Mouse (Mus musculus) kidney, adult 2 months (tissue): Measurements from ENCODE around the gene Wnk4. TPM values are rescaled to one million over a fixed set of nuclear protein-coding genes. Genes with fewer than 3 reads are reported as not detected.
A peak's percentile ranks its signal among the peaks of the same experiment; 100 is the strongest.

Experiments
- DNase-seq: peaks from one replicate; pipeline ENCODE4 v3.0.0; 2021
- H3K27ac ChIP-seq: fragments of 200-500 bp; 2 replicates; pipeline ENCODE4 v1.5.1; 2012; ENCODE audit warnings: low read depth, low read length, control low read depth, inconsistent platforms; ENCODE audit not compliant: insufficient read depth
- H3K27me3 ChIP-seq: fragments of 200-500 bp; replicated peaks from 2 replicates; pipeline ENCODE4 v1.6.1; 2012; ENCODE audit warnings: mild to moderate bottlenecking, moderate library complexity, low read length, inconsistent platforms; ENCODE audit not compliant: control insufficient read depth, insufficient read depth
- H3K36me3 ChIP-seq: fragments of 200-500 bp; 2 replicates; pipeline ENCODE4 v1.6.1; 2012; ENCODE audit warnings: mild to moderate bottlenecking, moderate library complexity, low read length, inconsistent platforms; ENCODE audit not compliant: control insufficient read depth, insufficient read depth
- H3K4me1 ChIP-seq: fragments of 200-500 bp; 2 replicates; pipeline ENCODE4 v1.6.1; 2011; ENCODE audit warnings: low read length; ENCODE audit not compliant: control insufficient read depth, insufficient read depth
- H3K4me3 ChIP-seq: fragments of 200-500 bp; 2 replicates; pipeline ENCODE4 v1.5.1; 2011; ENCODE audit warnings: mild to moderate bottlenecking, low read depth, low read length, control low read depth; ENCODE audit not compliant: insufficient read depth
- CTCF ChIP-seq: fragments of 200-500 bp; conservative IDR thresholded peaks from 2 replicates; pipeline ENCODE4 v1.5.1; 2011; ENCODE audit warnings: low read depth, mild to moderate bottlenecking, control low read depth, low read length, moderate library complexity, mixed read lengths; ENCODE audit not compliant: insufficient read depth, insufficient read length
- POLR2A ChIP-seq: fragments of 200-500 bp; IDR thresholded peaks from one replicate; pipeline ENCODE4 v1.6.1; 2011; ENCODE audit warnings: low read depth, low read length, control low read depth
- WGBS: fragments of 180-500 bp; shearing (Covaris S2); methylation state at CpG from one replicate; pipeline ENCODE4 v1.1.7; 2018; 5-methylcytosine and 5-hydroxymethylcytosine counted together
- polyA plus RNA-seq: library from polyadenylated mRNA; depleted of rRNA; stranded (reverse); fragments of >200 nt; gene quantifications from 2 replicates; pipeline ENCODE4 v1.2.3, GENCODE M21; 2012

Wnk4 gene
- polyA plus RNA-seq, 1 experiment, result 160 TPM

DNA sequence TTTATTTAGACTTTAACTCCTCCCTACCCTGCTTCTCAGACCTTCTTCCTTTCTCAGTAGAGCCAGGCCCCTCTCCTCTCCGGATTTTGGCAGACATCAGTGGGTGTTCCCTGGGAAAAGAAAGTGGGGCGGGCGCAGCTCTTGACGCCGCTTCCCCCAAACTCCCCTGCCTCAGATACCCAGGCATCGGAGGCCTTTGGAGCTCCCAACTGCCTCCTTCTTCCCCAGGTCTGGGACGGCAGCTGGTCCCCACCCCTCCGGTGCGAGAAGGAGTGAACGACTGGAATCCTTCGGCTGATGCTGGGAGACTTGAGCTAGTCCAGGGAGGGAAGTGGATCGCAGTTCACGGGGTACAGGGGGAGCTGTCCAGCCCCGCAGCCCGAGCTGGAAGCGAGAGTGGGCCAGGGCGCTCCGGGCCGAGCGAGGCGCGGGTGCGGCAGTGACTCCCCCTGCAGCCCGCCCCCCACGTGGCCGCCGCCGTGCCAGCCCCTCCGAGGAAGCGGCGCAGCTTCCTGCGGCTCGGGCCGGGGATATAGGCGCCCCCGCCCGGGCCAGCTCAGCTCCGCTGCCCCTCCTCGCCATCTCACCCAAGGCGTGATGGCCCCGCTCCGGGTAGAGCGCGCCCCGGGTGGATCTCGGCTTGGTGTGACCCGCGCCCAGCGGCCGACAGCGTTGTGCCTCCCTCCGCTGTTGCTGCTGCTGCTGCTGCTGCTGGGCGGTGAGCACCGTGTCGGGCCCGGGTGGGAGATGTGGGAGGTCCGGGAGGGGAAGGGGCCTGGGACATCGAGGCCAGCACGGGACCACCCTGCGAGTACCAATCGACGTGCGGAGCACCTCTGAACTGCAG lies 14.3 kb upstream of the Wnk4 start, which contains the start of gene Ramp2:
Gene Ramp2 (plus strand): TSS at position 174 of the 847 bp plus-strand sequence.
- Histone ChIP-seq H3K27me3 (no peaks in the 10 kb centered on the region), H3K4me3 (peak within 1 kb of the TSS; percentile 55), H3K4me1 (peaks cover 12% of the 10 kb centered on the region; the same call in 1 of the 2 replicates), H3K27ac (peak within 1 kb of the TSS; percentile 63), H3K36me3 (no peaks in the 10 kb centered on the region)
- no peak for TF ChIP-seq CTCF
- no peak for TF ChIP-seq POLR2A
- DNase-seq, result peak; percentile 70
- 4% methylated on average over 63 of the region's 63 CpGs for WGBS

DNA sequence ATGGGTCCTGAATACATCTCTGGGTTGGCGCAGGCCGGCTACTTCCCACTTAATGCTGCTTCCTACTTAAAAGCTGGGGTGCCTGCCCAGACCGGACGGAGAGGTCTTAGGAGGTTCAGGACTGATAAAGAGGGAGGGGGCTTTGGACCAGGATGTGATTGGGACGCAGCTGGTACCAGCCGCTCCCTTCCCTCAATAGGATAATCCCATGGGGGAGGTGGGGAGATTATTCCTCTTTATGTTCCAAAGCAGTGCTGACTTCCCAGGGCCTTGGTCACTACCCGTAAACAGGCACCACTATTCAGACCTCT lies 13.7 kb upstream of the Wnk4 start:
- Histone ChIP-seq H3K36me3 (no peaks in the 10 kb centered on the region), H3K4me1 (peaks cover 16% of the 10 kb centered on the region; the same call in 1 of the 2 replicates), H3K4me3 (peak overlapping the region; percentile 55), H3K27me3 (no peaks in the 10 kb centered on the region), H3K27ac (peak overlapping the region; percentile 39)
- DNase-seq, result no peak
- 40% methylated on average over 7 of the region's 7 CpGs for WGBS
- TF ChIP-seq CTCF (no peak), POLR2A (no peak)

DNA sequence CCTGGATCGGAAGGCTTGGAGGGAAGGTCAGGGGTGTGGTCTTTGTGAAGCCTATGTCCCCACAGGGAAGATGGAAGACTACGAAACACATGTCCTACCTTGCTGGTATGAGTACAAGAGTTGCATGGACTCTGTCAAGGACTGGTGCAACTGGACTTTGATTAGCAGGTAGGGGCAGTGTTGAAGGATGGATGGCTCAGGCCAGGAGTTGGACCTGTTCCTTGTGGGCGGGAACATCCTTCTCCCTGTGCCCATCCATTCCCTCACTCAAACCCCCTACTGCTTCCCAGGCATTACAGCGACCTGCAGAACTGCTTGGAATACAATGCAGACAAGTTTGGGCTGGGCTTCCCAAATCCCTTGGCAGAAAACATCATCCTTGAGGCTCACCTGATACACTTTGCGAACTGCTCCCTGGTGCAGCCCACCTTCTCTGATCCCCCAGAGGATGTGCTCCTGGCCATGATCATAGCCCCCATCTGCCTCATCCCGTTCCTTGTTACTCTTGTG lies 12.8 kb upstream of the Wnk4 start:
- WGBS, result 65% methylated on average over 6 of the region's 6 CpGs
- peak overlapping the region; percentile 39 for H3K27ac ChIP-seq
- no peaks in the 10 kb centered on the region for H3K27me3 ChIP-seq
- H3K4me3 ChIP-seq, result peak overlapping the region; percentile 55
- peaks cover 16% of the 10 kb centered on the region; the same call in 1 of the 2 replicates for H3K4me1 ChIP-seq
- TF ChIP-seq POLR2A, result no peak
- no peak for TF ChIP-seq CTCF
- DNase-seq, result peak; percentile 84
- no peaks in the 10 kb centered on the region for H3K36me3 ChIP-seq

DNA sequence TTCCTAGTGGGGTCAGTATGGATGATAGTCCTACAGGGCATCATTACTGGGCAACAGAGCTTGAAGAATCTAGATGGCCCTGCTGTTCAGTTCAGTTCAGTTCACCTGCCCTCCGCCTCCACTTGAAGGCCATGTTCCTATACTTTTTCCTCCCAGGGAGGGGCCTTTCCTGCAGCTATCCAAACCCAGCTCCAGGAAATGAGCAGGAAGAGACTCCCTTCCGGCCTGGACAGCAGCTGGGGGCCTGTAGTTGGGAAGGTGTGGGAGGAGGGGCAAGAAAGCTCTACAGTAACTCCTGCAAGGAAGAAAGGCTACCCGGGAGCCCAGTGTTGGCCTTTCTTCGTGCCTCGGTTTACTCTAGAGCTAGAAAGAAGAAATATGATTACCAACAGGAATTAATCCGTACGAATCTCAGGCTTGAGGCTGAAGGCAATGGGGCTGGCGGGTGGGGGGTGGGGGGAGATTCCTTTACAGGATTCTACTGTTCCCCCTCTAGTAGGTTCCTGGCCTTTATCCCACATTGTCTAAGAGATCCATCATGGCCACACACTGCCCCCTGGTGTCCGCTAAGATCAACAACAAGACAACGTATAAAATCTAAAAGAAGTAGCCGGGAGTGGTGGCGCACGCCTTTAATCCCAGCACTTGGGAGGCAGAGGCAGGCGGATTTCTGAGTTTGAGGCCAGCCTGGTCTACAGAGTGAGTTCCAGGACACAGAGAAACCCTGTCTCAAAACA lies 11.9 kb upstream of the Wnk4 start:
- H3K4me1 ChIP-seq, result peaks cover 16% of the 10 kb centered on the region; the same call in 1 of the 2 replicates
- WGBS, result 26% methylated on average over 14 of the region's 14 CpGs
- no peak overlapping the region for H3K4me3 ChIP-seq

DNA sequence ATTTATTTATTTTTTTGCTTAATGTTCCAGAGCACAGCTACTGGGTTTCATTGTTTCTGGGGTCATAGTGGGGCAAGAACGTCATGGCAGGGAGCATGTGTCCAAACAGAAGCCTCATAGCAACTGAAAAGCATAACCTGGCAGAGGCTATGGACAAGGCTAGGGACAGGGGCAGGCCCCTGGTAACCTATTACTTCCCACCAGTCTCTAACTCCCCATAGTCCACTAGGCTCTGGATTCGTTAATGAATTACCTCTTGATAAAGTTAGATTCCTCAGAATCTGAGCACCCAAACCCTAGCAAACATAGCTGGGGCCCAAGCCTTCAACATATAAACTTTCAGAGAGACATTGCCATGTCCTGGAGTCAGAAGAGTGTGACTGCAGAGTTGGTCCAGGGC lies 9.3 kb upstream of the Wnk4 start:
- Histone ChIP-seq H3K4me1 (peaks cover 7% of the 10 kb centered on the region; the same call in 1 of the 2 replicates), H3K4me3 (no peak overlapping the region), H3K27ac (no peak overlapping the region), H3K36me3 (no peaks in the 10 kb centered on the region), H3K27me3 (no peaks in the 10 kb centered on the region)
- WGBS, result 38% methylated on average over 2 of the region's 2 CpGs
- DNase-seq, result peak; percentile 69
- no peak for TF ChIP-seq CTCF
- TF ChIP-seq POLR2A, result no peak

More for the DNA sequence above, 11.9 kb upstream of the Wnk4 start:
- peak; percentile 74 for TF ChIP-seq CTCF
- TF ChIP-seq POLR2A, result no peak
- H3K36me3 ChIP-seq, result no peaks in the 10 kb centered on the region
- peak; percentile 86 for DNase-seq
- H3K27ac ChIP-seq, result peak overlapping the region; percentile 39
- no peaks in the 10 kb centered on the region for H3K27me3 ChIP-seq

DNA sequence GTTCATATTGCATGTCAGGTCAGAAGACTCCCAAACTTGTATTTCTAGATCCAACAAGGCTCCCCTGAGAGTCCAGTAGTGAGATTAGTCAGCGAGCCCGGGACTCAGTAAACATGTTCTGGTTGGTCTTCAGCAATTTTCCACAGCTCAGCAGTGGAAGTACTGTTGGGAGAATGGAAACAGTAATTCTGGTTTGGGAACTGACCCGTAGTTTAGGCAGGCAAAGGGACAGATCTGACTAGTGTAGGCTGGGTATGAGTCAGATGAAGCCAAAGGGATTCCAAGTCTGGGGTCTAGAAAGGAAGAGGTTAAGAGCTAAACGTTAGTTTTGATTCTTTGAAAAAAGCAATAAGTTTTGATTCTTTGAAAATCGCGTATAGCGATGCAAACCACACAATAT lies 7.4 kb upstream of the Wnk4 start:
- Histone ChIP-seq H3K27ac (peak overlapping the region; percentile 94), H3K27me3 (no peaks in the 10 kb centered on the region), H3K4me1 (peaks cover 4% of the 10 kb centered on the region; the same call in 1 of the 2 replicates), H3K36me3 (no peaks in the 10 kb centered on the region), H3K4me3 (peak overlapping the region; percentile 95)
- DNase-seq, result no peak
- no peak for TF ChIP-seq CTCF
- TF ChIP-seq POLR2A, result no peak
- 3% methylated on average over 7 of the region's 7 CpGs for WGBS
